Mouse (Mus musculus): Measurements from ENCODE around the gene Gm39115.

DNA sequence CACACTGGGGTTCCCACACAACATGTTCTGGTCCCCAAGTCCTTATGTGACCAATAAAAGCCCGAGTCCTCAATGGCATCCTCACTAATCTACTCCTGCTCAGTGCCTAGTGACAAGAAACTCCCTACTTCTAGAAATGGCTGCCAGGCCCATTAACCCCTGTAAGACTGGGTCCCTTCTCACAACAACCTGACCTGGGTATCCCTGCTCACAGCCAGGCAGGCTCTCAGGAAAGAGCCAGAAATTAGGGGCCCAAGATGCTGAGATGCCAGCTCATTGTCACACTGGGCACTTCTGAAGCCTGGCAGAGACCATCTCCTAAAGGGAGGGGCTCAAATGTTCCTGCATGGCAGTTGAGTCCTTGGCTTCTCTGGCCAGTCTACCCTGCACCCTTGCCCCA lies 42.8 kb downstream of the Gm39115 start:
- TF ChIP-seq CTCF (IDR thresholded peaks at IDR 0.05; ENCODE audit: borderline replicate concordance, control insufficient read depth, extremely low read depth, insufficient read depth, low read length, poor library complexity) (no peak), POLR2A (IDR thresholded peaks at IDR 0.05; ENCODE audit: control insufficient read depth, extremely low read depth, insufficient read depth, low read length, poor library complexity) (no peak)

Data from thymus, adult 2 months (tissue).